Comparison of ENCODE assay signal across 24 mouse cellular contexts in genomic region chr11:96383381-96383780, GRCm38 (mm10). TPM values are rescaled to one million over a fixed set of nuclear protein-coding genes. Genes with fewer than 3 reads are reported as not detected.
"Had no signal": no experiment of that assay in that cellular context is flagged by ENCODE, and none has a peak within 500 bp of the region (broad histone marks: within the 10 kb centered on the region; RNA-seq: fewer than 3 reads in every experiment).

No protein-coding gene starts in this region.

- H3K4me3 ChIP-seq: hindbrain, embryonic 15.5 days; left cerebral cortex, adult 2 months; limb, embryonic 12.5 days; liver, embryonic 12.5 days; liver, embryonic 15.5 days; lung, embryonic 15.5 days; midbrain, embryonic 12.5 days; myocyte; neural tube, embryonic 13.5 days had no signal

- H3K27me3 ChIP-seq: lung, embryonic 15.5 days; neural tube, embryonic 13.5 days had no signal

- H3K9me3 ChIP-seq: hindbrain, embryonic 15.5 days; limb, embryonic 12.5 days; liver, embryonic 12.5 days; liver, embryonic 15.5 days; lung, embryonic 15.5 days; midbrain, embryonic 12.5 days; neural tube, embryonic 13.5 days had no signal

- DNase-seq: kidney, adult 8-10 months; kidney, postnatal 10 days; kidney, postnatal 36 days; layer of hippocampus, postnatal 36 days; liver; lung, adult 18-20 months; lung, postnatal 10 days; lung, postnatal 36 days; retina, postnatal 1 day; right cerebral cortex, postnatal 25 days; spleen, adult 18-20 months; thymus, adult 18-20 months; thymus, postnatal 36 days had no signal

- H3K4me2 ChIP-seq: hindbrain, embryonic 15.5 days; limb, embryonic 12.5 days; liver, embryonic 12.5 days; liver, embryonic 15.5 days; lung, embryonic 15.5 days; midbrain, embryonic 12.5 days; neural tube, embryonic 13.5 days had no signal

- H3K27ac ChIP-seq: hindbrain, embryonic 15.5 days; left cerebral cortex, adult 2 months; limb, embryonic 12.5 days; liver, embryonic 12.5 days; liver, embryonic 15.5 days; lung, embryonic 15.5 days; midbrain, embryonic 12.5 days; neural tube, embryonic 13.5 days had no signal

- H3K4me1 ChIP-seq: hindbrain, embryonic 15.5 days; limb, embryonic 12.5 days; liver, embryonic 12.5 days; liver, embryonic 15.5 days; midbrain, embryonic 12.5 days had no signal

- ATAC-seq: liver, embryonic 12.5 days; midbrain, embryonic 16.5 days had no signal

- H3K36me3 ChIP-seq: hindbrain, embryonic 15.5 days; limb, embryonic 12.5 days; liver, embryonic 12.5 days; liver, embryonic 15.5 days; lung, embryonic 15.5 days; midbrain, embryonic 12.5 days; neural tube, embryonic 13.5 days had no signal

- H3K9ac ChIP-seq: hindbrain, embryonic 15.5 days; limb, embryonic 12.5 days; liver, embryonic 12.5 days; liver, embryonic 15.5 days; lung, embryonic 15.5 days; midbrain, embryonic 12.5 days; neural tube, embryonic 13.5 days had no signal

RNA-seq across cellular contexts. Expression of gene Hoxb1, which starts 17.8 kb away (rescaled TPM):
- polyA plus RNA-seq: limb, embryonic 12.5 days; liver, embryonic 15.5 days; lung, embryonic 15.5 days; midbrain, embryonic 12.5 days; midbrain, embryonic 16.5 days; myocyte; testis, adult 2 months had no signal

RNA-seq across cellular contexts. Expression of gene Hoxb2, which starts 33.1 kb away (rescaled TPM):
- polyA plus RNA-seq: myocyte had no signal
